Mouse (Mus musculus): ENCODE data around the gene Slc4a1. TPM values are rescaled to one million over a fixed set of nuclear protein-coding genes. Genes with fewer than 3 reads are reported as not detected.

Slc4a1 gene
- polyA plus RNA-seq, 1 experiment from 2014 or later = 22.6 TPM

- Histone ChIP-seq H3K4me2 (no peak overlapping the region), H3K4me3 (replicated peaks) (no peak overlapping the region), H3K36me3 (no peaks in the 10 kb centered on the region), H3K9ac (replicated peaks) (no peak overlapping the region), H3K27ac (no peak overlapping the region), H3K4me1 (replicated peaks) (no peaks in the 10 kb centered on the region; the same call in 1 of the 2 replicates), H3K9me3 (no peaks in the 10 kb centered on the region), H3K27me3 (no peaks in the 10 kb centered on the region)
- ATAC-seq (ENCODE audit: insufficient number of reproducible peaks, insufficient read depth, low FRiP score, low TSS enrichment, low read depth) = no peak
- 9% methylated on average over 1 of the region's 1 CpGs for WGBS
Observed at GRCm38 (mm10) chr11:102337921-102338320, 28.1 kb downstream of the Slc4a1 start.

GRCm38 (mm10) chr11:102336191-102336590, 29.8 kb downstream of the Slc4a1 start:
- no peak for ATAC-seq (ENCODE audit: insufficient number of reproducible peaks, insufficient read depth, low FRiP score, low TSS enrichment, low read depth)

GRCm38 (mm10) chr11:102334973-102335700, 30.9 kb downstream of the Slc4a1 start:
- 41% methylated on average over 9 of the region's 9 CpGs for WGBS
- H3K4me3 ChIP-seq (replicated peaks) = no peak overlapping the region
- ATAC-seq (ENCODE audit: insufficient number of reproducible peaks, insufficient read depth, low FRiP score, low TSS enrichment, low read depth) = no peak
- no peak overlapping the region for H3K4me2 ChIP-seq
- H3K9me3 ChIP-seq = no peaks in the 10 kb centered on the region
- H3K9ac ChIP-seq (replicated peaks) = 0 out of 2 replicates have a peak overlapping the region, but pooled peaks have one; percentile 18
- H3K27me3 ChIP-seq = no peaks in the 10 kb centered on the region
- no peak overlapping the region for H3K27ac ChIP-seq
- no peaks in the 10 kb centered on the region for H3K36me3 ChIP-seq
- no peaks in the 10 kb centered on the region; the same call in 1 of the 2 replicates for H3K4me1 ChIP-seq (replicated peaks)

More at GRCm38 (mm10) chr11:102336191-102336590, 29.8 kb downstream of the Slc4a1 start:
- no peak overlapping the region for H3K9ac ChIP-seq (replicated peaks)
- no peak overlapping the region for H3K27ac ChIP-seq
- no peak overlapping the region for H3K4me2 ChIP-seq
- H3K27me3 ChIP-seq = no peaks in the 10 kb centered on the region
- H3K36me3 ChIP-seq = no peaks in the 10 kb centered on the region
- WGBS = 81% methylated on average over 1 of the region's 1 CpGs
- no peaks in the 10 kb centered on the region for H3K9me3 ChIP-seq
- H3K4me1 ChIP-seq (replicated peaks) = no peaks in the 10 kb centered on the region; the same call in 1 of the 2 replicates
- no peak overlapping the region for H3K4me3 ChIP-seq (replicated peaks)

GRCm38 (mm10) chr11:102334010-102334409, 32.0 kb downstream of the Slc4a1 start:
- H3K9me3 ChIP-seq = no peaks in the 10 kb centered on the region
- H3K9ac ChIP-seq (replicated peaks) = no peak overlapping the region
- 75% methylated on average over 4 of the region's 4 CpGs for WGBS
- H3K27me3 ChIP-seq = no peaks in the 10 kb centered on the region
- H3K4me1 ChIP-seq (replicated peaks) = no peaks in the 10 kb centered on the region; the same call in 1 of the 2 replicates
- H3K4me2 ChIP-seq = no peak overlapping the region
- no peak overlapping the region for H3K27ac ChIP-seq
- ATAC-seq (ENCODE audit: insufficient number of reproducible peaks, insufficient read depth, low FRiP score, low TSS enrichment, low read depth) = no peak
- no peak overlapping the region for H3K4me3 ChIP-seq (replicated peaks)
- no peaks in the 10 kb centered on the region for H3K36me3 ChIP-seq

GRCm38 (mm10) chr11:102333061-102333460, 32.9 kb downstream of the Slc4a1 start:
- no peak for ATAC-seq (ENCODE audit: insufficient number of reproducible peaks, insufficient read depth, low FRiP score, low TSS enrichment, low read depth)
- Histone ChIP-seq H3K9ac (replicated peaks) (no peak overlapping the region), H3K9me3 (no peaks in the 10 kb centered on the region), H3K36me3 (no peaks in the 10 kb centered on the region), H3K4me2 (no peak overlapping the region), H3K27me3 (no peaks in the 10 kb centered on the region), H3K4me3 (replicated peaks) (no peak overlapping the region), H3K4me1 (replicated peaks) (no peaks in the 10 kb centered on the region; the same call in 1 of the 2 replicates), H3K27ac (no peak overlapping the region)

GRCm38 (mm10) chr11:102331806-102332205, 34.2 kb downstream of the Slc4a1 start:
- no peak overlapping the region for H3K27ac ChIP-seq
- no peak overlapping the region for H3K4me3 ChIP-seq (replicated peaks)
- no peaks in the 10 kb centered on the region for H3K9me3 ChIP-seq
- H3K9ac ChIP-seq (replicated peaks) = no peak overlapping the region
- no peak for ATAC-seq (ENCODE audit: insufficient number of reproducible peaks, insufficient read depth, low FRiP score, low TSS enrichment, low read depth)
- 55% methylated on average over 4 of the region's 4 CpGs for WGBS
- no peaks in the 10 kb centered on the region for H3K36me3 ChIP-seq
- no peaks in the 10 kb centered on the region for H3K27me3 ChIP-seq
- no peak overlapping the region for H3K4me2 ChIP-seq
- H3K4me1 ChIP-seq (replicated peaks) = no peaks in the 10 kb centered on the region

GRCm38 (mm10) chr11:102330039-102330438, 36.0 kb downstream of the Slc4a1 start:
- ATAC-seq (ENCODE audit: insufficient number of reproducible peaks, insufficient read depth, low FRiP score, low TSS enrichment, low read depth) = no peak
- no peaks in the 10 kb centered on the region for H3K4me1 ChIP-seq (replicated peaks)
- no peak overlapping the region for H3K9ac ChIP-seq (replicated peaks)
- no peak overlapping the region for H3K27ac ChIP-seq
- no peak overlapping the region for H3K4me2 ChIP-seq
- WGBS = 84% methylated on average over 3 of the region's 3 CpGs
- no peaks in the 10 kb centered on the region for H3K9me3 ChIP-seq
- no peak overlapping the region for H3K4me3 ChIP-seq (replicated peaks)
- no peaks in the 10 kb centered on the region for H3K27me3 ChIP-seq
- H3K36me3 ChIP-seq = no peaks in the 10 kb centered on the region

- no peak for ATAC-seq (ENCODE audit: insufficient number of reproducible peaks, insufficient read depth, low FRiP score, low TSS enrichment, low read depth)
Observed at GRCm38 (mm10) chr11:102329518-102329917, 36.5 kb downstream of the Slc4a1 start.

GRCm38 (mm10) chr11:102327839-102328238, 38.2 kb downstream of the Slc4a1 start:
- no peak overlapping the region for H3K4me3 ChIP-seq (replicated peaks)
- no peak overlapping the region for H3K27ac ChIP-seq
- H3K4me1 ChIP-seq (replicated peaks) = no peaks in the 10 kb centered on the region
- no peaks in the 10 kb centered on the region for H3K27me3 ChIP-seq
- ATAC-seq (ENCODE audit: insufficient number of reproducible peaks, insufficient read depth, low FRiP score, low TSS enrichment, low read depth) = no peak
- WGBS = 84% methylated on average over 7 of the region's 7 CpGs
- no peak overlapping the region for H3K9ac ChIP-seq (replicated peaks)
- no peaks in the 10 kb centered on the region for H3K36me3 ChIP-seq
- no peaks in the 10 kb centered on the region for H3K9me3 ChIP-seq
- H3K4me2 ChIP-seq = no peak overlapping the region

More at GRCm38 (mm10) chr11:102329518-102329917, 36.5 kb downstream of the Slc4a1 start:
- Histone ChIP-seq H3K9me3 (no peaks in the 10 kb centered on the region), H3K4me2 (no peak overlapping the region), H3K27ac (no peak overlapping the region), H3K9ac (replicated peaks) (no peak overlapping the region), H3K4me1 (replicated peaks) (no peaks in the 10 kb centered on the region), H3K4me3 (replicated peaks) (no peak overlapping the region), H3K27me3 (no peaks in the 10 kb centered on the region), H3K36me3 (no peaks in the 10 kb centered on the region)

GRCm38 (mm10) chr11:102327250-102327649, 38.8 kb downstream of the Slc4a1 start:
- Histone ChIP-seq H3K36me3 (no peaks in the 10 kb centered on the region), H3K27ac (no peak overlapping the region), H3K9ac (replicated peaks) (no peak overlapping the region), H3K4me2 (no peak overlapping the region), H3K4me1 (replicated peaks) (no peaks in the 10 kb centered on the region), H3K27me3 (no peaks in the 10 kb centered on the region), H3K9me3 (no peaks in the 10 kb centered on the region), H3K4me3 (replicated peaks) (no peak overlapping the region)
- 65% methylated on average over 5 of the region's 5 CpGs for WGBS
- ATAC-seq (ENCODE audit: insufficient number of reproducible peaks, insufficient read depth, low FRiP score, low TSS enrichment, low read depth) = no peak

- ATAC-seq (ENCODE audit: insufficient number of reproducible peaks, insufficient read depth, low FRiP score, low TSS enrichment, low read depth) = no peak
- H3K4me1 ChIP-seq (replicated peaks) = peaks cover 12% of the 10 kb centered on the region
- H3K9me3 ChIP-seq = no peaks in the 10 kb centered on the region
- 67% methylated on average over 1 of the region's 1 CpGs for WGBS
- H3K4me3 ChIP-seq (replicated peaks) = no peak overlapping the region
- no peak overlapping the region for H3K27ac ChIP-seq
- H3K27me3 ChIP-seq = no peaks in the 10 kb centered on the region
- H3K36me3 ChIP-seq = no peaks in the 10 kb centered on the region
- H3K9ac ChIP-seq (replicated peaks) = no peak overlapping the region
- H3K4me2 ChIP-seq = no peak overlapping the region
Observed at GRCm38 (mm10) chr11:102323516-102323915, 42.5 kb downstream of the Slc4a1 start.

GRCm38 (mm10) chr11:102321931-102322330, 44.1 kb downstream of the Slc4a1 start:
- whole genome bisulfite sequencing = 73% methylated on average over 6 of the region's 6 CpGs
- ATAC-seq (ENCODE audit: insufficient number of reproducible peaks, insufficient read depth, low FRiP score, low TSS enrichment, low read depth) = no peak

More at GRCm38 (mm10) chr11:102321931-102322330, 44.1 kb downstream of the Slc4a1 start:
- H3K27ac ChIP-seq = no peak overlapping the region
- no peak overlapping the region for H3K9ac ChIP-seq (replicated peaks)
- peaks cover 12% of the 10 kb centered on the region for H3K4me1 ChIP-seq (replicated peaks)
- no peaks in the 10 kb centered on the region for H3K9me3 ChIP-seq
- no peaks in the 10 kb centered on the region for H3K36me3 ChIP-seq
- no peak overlapping the region for H3K4me2 ChIP-seq
- no peaks in the 10 kb centered on the region for H3K27me3 ChIP-seq
- no peak overlapping the region for H3K4me3 ChIP-seq (replicated peaks)
